Mouse (Mus musculus): ENCODE data around the gene Leng1. TPM values are rescaled to one million over a fixed set of nuclear protein-coding genes. Genes with fewer than 3 reads are reported as not detected.
A peak's percentile ranks its signal among the peaks of the same experiment; 100 is the strongest.

Gene Leng1
- total RNA-seq, 2 experiments from 2014 or later, result 5.0 to 5.7 TPM

- DNase-seq (ENCODE audit: low spot score in 2 of 2), result peak; percentile 99 to 100
- intact Hi-C loops (cut with DNase I), result loop anchor here (1.0 kb wide), 1 partner anchor 20 kb away; the partner anchor contains the start of gene Leng1
Observed at GRCm38 (mm10) chr7:3644672-3645487, 20.8 kb downstream of the Leng1 start, which contains the start of gene Cnot3. Cnot3 (plus strand) TSS chr7:3645268.

DNA sequence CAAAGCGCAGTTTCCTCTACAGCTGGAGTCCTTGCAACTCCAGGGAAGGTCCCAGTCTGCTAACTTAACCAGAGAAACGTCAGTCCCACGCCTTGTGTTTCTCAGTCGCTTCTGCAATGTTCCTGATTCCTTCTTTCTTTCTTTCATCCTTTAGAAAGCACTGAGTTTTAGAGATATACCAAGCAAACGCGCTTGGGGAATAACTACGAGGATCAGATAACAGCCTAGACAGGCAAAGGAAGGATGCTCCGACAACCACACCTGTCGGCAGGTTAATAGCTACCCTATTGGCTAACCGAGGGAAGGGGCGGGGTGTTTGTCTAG lies 21.3 kb downstream of the Leng1 start:
- no peak for DNase-seq (ENCODE audit: low spot score in 2 of 2)
- intact Hi-C loops (cut with DNase I), result no loop called here

GRCm38 (mm10) chr7:3643843-3644242 lies 21.8 kb downstream of the Leng1 start:
- DNase-seq (ENCODE audit: low spot score in 2 of 2), result no peak
- intact Hi-C loops (cut with DNase I), result no loop called here

GRCm38 (mm10) chr7:3643412-3643811 lies 22.2 kb downstream of the Leng1 start:
- intact Hi-C loops (cut with DNase I), result no loop called here
- DNase-seq (ENCODE audit: low spot score in 2 of 2), result no peak

DNA sequence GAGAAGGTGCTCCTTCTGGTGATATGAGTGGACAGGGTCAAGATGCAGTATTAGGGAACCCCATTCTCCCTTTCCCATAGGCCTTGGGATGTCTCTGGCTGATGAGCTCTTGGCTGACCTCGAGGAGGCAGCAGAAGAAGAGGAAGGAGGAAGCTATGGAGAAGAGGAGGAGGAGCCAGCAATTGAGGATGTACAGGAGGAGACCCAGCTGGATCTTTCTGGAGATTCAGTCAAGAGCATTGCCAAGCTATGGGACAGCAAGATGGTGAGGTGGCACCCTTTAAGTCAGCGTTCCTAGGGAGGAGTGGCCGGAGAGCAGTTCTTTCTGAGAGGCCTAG lies 35.2 kb downstream of the Leng1 start:
- DNase-seq (ENCODE audit: low spot score in 2 of 2), result no peak
- intact Hi-C loops (cut with DNase I), result no loop called here

DNA sequence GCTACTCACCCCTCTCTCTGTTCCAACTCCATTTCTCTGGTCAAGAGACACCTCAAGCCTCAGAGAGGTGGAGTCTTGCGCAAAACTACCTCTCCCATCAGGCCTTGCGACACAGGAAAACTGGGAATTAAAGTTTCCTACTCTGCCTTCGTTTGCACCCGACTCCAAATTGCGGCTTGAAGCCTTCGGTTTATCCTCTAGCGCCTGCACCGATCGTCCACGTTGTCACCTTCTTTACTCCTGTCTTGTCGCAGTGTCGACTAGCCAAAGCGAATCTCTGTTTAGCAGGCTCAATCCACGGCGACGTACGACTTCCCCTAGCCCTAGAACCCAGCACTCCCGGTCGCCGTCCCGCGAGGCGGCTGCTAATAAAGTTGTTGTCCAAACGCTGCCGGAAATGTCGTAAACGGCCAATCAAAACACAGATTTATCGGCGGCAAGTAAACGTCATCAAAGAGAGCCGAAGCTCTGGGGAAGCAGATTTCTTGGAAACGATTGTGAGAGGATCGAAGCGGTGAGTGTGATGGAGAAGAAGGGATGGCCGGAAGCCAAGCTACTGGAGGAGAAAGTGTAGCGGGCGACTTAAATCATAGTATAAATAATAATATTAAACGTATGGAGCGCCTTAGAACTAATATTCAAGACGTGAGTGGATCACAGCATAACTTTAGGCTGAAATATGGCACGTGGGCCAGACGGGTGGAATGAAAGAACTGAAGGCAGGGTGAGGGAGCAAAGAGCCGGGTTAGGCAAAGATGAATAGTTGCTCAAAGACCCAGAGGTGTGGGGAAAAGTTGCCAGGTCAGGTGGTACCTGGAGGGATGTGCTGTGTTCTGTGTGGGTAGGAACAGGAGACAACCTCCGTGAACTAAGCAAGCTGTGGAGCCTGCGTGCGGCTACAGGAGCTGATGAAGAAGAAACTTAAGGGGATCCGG lies 35.8 kb downstream of the Leng1 start, which contains the start of the genes Tfpt and Prpf31:
Tfpt (minus strand) TSS at position 387 of the 935 bp plus-strand sequence.
Prpf31 (plus strand) TSS at position 443 of the 935 bp plus-strand sequence.
- intact Hi-C loops (cut with DNase I), result loop anchor here (1.0 kb wide), 1 partner anchor 13 kb away; the partner anchor contains the start of gene Ndufa3
- DNase-seq (ENCODE audit: low spot score in 2 of 2), result peak; percentile 96 to 98

GRCm38 (mm10) chr7:3629030-3629429 lies 36.6 kb downstream of the Leng1 start:
- intact Hi-C loops (cut with DNase I), result loop anchor here (1.0 kb wide), 1 partner anchor 12 kb away; the partner anchor contains the start of gene Ndufa3

GRCm38 (mm10) chr7:3617242-3617995 lies 48.2 kb downstream of the Leng1 start, which contains the start of gene Ndufa3:
Ndufa3 (plus strand) TSS chr7:3617373.
- peak; percentile 87 to 95 for DNase-seq (ENCODE audit: low spot score in 2 of 2)
- intact Hi-C loops (cut with DNase I), result loop anchor here (1.0 kb wide), 1 partner anchor 12 kb away; the partner anchor contains the start of genes Prpf31 and Tfpt

More at GRCm38 (mm10) chr7:3629030-3629429, 36.6 kb downstream of the Leng1 start:
- DNase-seq (ENCODE audit: low spot score in 2 of 2), result no peak

- DNase-seq (ENCODE audit: low spot score in 2 of 2), result no peak
- intact Hi-C loops (cut with DNase I), result loop anchor here (1.0 kb wide), 1 partner anchor 13 kb away; the partner anchor contains the start of genes Prpf31 and Tfpt
Observed at GRCm38 (mm10) chr7:3616389-3617241, 49.0 kb downstream of the Leng1 start.

GRCm38 (mm10) chr7:3616057-3616388 lies 49.6 kb downstream of the Leng1 start, which contains the start of gene Oscar:
Oscar (minus strand) TSS chr7:3616157.
- no peak for DNase-seq (ENCODE audit: low spot score in 2 of 2)
- intact Hi-C loops (cut with DNase I), result no loop called here

DNA sequence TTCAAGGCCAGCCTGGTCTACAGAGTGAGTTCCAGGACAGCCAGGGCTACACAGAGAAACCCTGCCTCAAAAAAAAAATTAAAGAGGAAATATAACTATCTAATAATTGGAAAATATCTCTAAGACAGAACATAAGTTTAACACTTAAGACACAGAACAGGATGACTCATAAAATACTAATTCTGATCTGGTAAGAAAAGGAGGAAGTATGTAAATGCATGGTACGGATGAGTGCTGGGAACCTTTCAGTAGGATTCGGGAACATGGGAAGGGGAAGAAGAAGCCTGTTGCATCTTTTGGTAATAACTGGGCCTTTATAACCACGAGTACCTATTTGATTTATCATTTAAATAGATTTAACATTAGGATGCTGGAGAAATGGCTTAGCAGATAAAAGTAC lies 51.6 kb downstream of the Leng1 start:
- intact Hi-C loops (cut with DNase I), result no loop called here

DNA sequence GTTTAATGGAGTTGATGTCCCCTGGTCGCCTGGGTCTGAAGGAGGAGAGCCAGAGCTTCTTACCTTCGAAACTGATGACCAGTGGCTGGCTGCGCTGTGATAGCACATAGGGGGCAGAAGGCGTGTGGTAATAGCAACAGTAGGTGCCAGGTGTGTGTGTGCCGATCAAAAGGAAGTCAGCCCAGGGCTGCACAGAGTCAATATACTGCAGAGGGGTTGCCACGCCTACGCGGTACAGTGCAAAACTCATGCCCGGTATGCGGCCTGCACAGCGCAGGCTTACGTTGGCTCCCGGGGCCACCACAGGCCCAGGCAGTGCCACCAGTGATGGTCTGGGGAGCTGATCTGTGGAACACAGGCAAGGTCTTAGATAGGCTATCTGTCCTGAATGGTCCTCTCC lies 54.6 kb downstream of the Leng1 start:
- no peak for DNase-seq (ENCODE audit: low spot score in 2 of 2)
- intact Hi-C loops (cut with DNase I), result no loop called here

More for the DNA sequence above, 51.6 kb downstream of the Leng1 start:
- DNase-seq (ENCODE audit: low spot score in 2 of 2), result no peak

DNA sequence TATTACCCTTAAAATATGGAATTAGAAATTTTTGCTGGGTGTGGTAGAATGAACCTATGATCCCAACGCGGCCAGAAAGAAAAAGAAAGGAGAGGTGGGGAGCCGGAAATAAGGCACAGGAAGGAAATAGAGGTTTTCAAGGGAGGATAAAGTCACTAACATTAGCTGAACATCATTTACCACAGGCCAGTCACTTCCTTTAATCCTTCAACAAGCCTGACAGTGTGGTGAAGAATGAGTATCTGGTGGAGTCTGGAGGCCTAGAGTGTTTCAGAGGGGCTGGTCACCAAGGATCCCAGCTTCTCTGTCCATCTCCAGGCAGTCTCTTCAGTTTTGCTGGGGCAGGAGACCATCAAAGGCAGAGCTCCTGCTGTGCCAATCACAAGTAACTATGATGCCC lies 55.2 kb downstream of the Leng1 start:
- intact Hi-C loops (cut with DNase I), result no loop called here
- DNase-seq (ENCODE audit: low spot score in 2 of 2), result no peak

Small RNA genes lying within 50 kb of the gene (microRNA-seq; reads per million reads assigned to microRNA genes)
- 4.0 to 8.1 reads per million in 2 experiments for gene Mir3572

Other genes starting within 250 kb of the Leng1 start
- gene Cacng6, start 241.6 kb downstream of the Leng1 start, total RNA-seq (2021), result 1 to 10 TPM in 1 of 2 experiments, under 1 TPM in 1; 0.98 to 1.6 TPM
- gene Tarm1, start 163.2 kb downstream of the Leng1 start, total RNA-seq (2021), result not detected
- 1 to 10 TPM in 1 of 2 experiments, under 1 TPM in 1; 0.66 to 1.1 TPM for gene Oscar, start 49.7 kb downstream of the Leng1 start, total RNA-seq (2021)
- gene Ndufa3, start 48.5 kb downstream of the Leng1 start, total RNA-seq (2021), result 100 to 1,000 TPM; 542 to 549 TPM
- 10 to 100 TPM; 40.6 to 45.0 TPM for gene Tfpt, start 35.9 kb downstream of the Leng1 start, total RNA-seq (2021)
- 10 to 100 TPM; 45.4 to 46.2 TPM for gene Prpf31, start 35.9 kb downstream of the Leng1 start, total RNA-seq (2021)
- 10 to 100 TPM; 53.1 to 58.1 TPM for gene Cnot3, start 20.6 kb downstream of the Leng1 start, total RNA-seq (2021)
- gene Tmc4, start 11.7 kb upstream of the Leng1 start, total RNA-seq (2021), result 1 to 10 TPM; 6.5 to 7.1 TPM
- gene Tsen34, start 27.0 kb upstream of the Leng1 start, total RNA-seq (2021), result 10 to 100 TPM; 71.6 to 73.4 TPM
- gene Mboat7, start 27.7 kb upstream of the Leng1 start, total RNA-seq (2021), result 100 to 1,000 TPM; 212 to 220 TPM
- 100 to 1,000 TPM; 322 to 328 TPM for gene Rps9, start 38.2 kb upstream of the Leng1 start, total RNA-seq (2021)
- gene Pirb, start 54.6 kb upstream of the Leng1 start, total RNA-seq (2021), result under 1 TPM; 0.18 to 0.21 TPM
- gene Gm15448, start 159.8 kb upstream of the Leng1 start, total RNA-seq (2021), result not detected
- gene Pira2, start 179.2 kb upstream of the Leng1 start, total RNA-seq (2021), result not detected
- not detected for gene Gm14548, start 232.3 kb upstream of the Leng1 start, total RNA-seq (2021)
- not detected for gene Lilra6, start 249.7 kb upstream of the Leng1 start, total RNA-seq (2021)